Mouse (Mus musculus) liver, postnatal 0 days (tissue): Measurements from ENCODE around the gene R3hdm2.

Experiments used
- CTCF ChIP-seq: sonication (generic); IDR thresholded peaks from 2 replicates; pipeline ENCODE4 v1.5.1; 2016; ENCODE audit warnings: antibody characterized with exemption, low read depth
- EP300 ChIP-seq: IDR thresholded peaks from 2 replicates; pipeline ENCODE4 v1.6.1; 2016; ENCODE audit warnings: antibody characterized with exemption, low read depth, mild to moderate bottlenecking

GRCm38 (mm10) chr10:127527481-127527880, 147.4 kb downstream of the R3hdm2 start:
- no peak for TF ChIP-seq CTCF
- no peak for TF ChIP-seq EP300
